Mouse (Mus musculus) thymus, adult 2 months (tissue): Measurements from ENCODE around the gene Nr1d1.

Experiments
- CTCF ChIP-seq: fragments of 200-500 bp; IDR thresholded peaks from 2 replicates; pipeline ENCODE4 v1.5.1; 2012; ENCODE audit warnings: mild to moderate bottlenecking, control low read depth, low read length, moderate library complexity, borderline replicate concordance; ENCODE audit not compliant: control insufficient read depth, poor library complexity, insufficient read depth; ENCODE audit errors: extremely low read depth
- POLR2A ChIP-seq: fragments of 200-500 bp; IDR thresholded peaks from 2 replicates; pipeline ENCODE4 v1.6.1; 2012; ENCODE audit warnings: mild to moderate bottlenecking, low read length, control low read depth, moderate library complexity; ENCODE audit not compliant: control insufficient read depth, poor library complexity, insufficient read depth; ENCODE audit errors: extremely low read depth

DNA sequence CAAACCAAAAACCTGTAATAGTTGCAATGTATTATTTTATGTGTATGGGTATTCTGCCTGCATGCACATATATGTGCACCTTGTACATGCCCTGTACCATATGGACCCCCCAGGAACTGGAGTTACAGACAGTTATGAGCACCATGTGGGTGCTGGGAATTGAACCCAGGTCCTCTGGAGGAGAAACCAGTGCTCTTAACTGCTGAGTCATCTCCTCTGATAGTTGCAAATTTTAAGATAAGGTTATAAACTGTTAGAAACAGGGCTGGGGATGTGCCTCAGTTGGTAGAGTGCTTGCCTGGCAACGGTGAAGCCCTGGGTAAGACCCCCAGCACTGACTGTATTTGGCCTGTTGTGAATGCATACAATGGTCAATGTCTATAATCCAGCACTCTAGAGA is 16.3 kb upstream of the Nr1d1 start:
- TF ChIP-seq CTCF (no peak), POLR2A (no peak)
